Mouse (Mus musculus) cerebellum, adult 9-10 months (tissue): Measurements from ENCODE around the gene Pik3ap1.

Experiments
- DNase-seq: peaks from one replicate; pipeline ENCODE4 v3.0.0; 2022

Pik3ap1 gene

DNA sequence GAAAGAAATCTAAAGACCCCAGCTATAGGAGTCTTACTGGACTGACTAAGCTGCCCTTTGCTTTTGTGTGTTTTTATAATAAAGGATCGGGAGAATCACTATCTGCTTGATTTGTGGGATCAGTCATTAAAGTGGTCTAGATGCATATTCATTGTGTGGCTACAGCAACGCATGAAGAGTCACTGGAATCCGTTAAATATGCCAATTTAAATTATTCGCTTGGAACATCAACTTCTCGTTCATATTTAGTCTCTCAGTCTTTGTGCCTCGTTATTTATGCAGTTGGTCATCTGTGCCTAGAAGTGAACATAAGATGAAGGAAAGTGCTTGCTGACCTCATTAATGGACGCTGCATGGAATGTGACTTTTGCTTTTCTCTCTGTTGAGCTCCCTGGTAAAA lies 114.0 kb downstream of the Pik3ap1 start:
- no peak for DNase-seq

DNA sequence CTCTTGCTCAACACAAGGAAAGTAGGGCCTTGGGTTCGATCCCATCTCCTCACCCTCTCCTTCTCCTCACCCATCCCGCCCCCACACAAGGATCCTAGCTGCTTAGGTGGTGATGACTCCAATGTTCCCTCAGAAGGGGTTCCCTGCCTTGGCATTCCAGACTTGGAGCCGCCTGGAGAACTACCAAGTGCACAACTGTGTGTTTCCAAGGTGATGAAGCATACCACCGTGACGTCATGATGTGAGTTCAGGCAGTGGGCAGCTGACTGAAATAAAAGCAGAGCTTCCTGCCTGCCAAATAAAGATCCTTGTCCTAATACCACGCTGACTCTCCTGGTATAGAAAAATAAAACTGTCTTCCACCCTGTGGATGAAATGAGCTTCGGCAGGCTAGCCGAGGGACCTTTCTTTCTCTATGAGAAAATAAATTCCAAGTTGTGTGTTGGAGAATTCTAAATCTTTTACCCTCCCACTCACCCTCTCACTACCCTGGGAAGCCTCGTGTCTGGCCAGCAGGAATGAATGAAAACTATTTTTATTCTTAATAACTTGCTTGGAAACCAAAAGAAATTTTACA lies 114.7 kb downstream of the Pik3ap1 start:
- DNase-seq = no peak

DNA sequence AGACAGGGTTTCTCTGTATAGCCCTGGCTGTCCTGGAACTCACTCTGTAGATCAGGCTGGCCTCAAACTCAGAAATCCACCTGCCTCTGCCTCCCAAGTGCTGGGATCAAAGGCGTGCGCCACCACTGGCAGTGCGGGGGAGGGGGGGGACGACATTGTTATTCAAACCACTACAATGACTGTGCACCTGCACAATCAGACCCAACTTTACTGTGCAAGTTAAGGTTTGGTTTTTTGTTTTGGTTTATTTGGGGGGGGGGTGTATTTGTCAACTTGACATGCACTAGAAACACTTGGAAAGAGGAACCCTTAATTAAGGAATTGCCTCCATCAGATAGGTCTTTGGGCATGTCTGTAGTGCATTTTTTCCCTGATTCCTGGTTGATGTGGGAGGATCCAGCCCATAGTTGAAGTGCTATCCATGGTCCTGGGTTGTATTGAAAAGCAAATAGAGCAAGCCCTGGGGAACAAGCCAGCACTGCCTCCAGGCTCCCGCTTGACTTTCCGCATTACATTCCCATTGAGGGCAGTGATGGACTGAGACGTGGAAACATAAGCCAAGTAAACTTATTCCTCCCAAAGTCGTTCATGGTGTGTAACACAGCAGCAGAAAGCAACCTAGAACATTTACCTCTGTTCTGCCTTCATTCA lies 118.5 kb downstream of the Pik3ap1 start:
- DNase-seq = no peak

DNA sequence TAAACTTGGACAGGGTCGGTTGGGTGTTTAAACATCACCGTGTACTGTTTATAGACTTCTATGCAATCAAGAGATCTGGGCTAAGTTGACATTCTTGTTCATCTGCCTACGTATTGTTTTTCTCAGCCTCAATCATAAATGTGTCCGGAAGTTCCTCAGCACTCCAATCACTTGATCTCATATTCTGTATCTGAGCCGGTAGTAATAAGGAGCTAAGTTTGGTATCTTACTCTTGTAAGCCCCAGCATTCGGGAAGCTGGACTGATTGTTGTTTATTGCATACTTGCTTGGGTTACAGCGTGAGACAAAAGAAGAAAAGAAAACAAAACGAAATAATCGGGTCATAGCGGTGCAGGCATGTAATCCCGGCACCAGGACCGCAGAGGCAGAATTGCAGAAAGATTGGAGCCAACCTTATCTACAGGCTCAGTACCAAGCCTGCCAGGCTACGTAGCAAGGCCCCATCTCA lies 120.5 kb downstream of the Pik3ap1 start:
- DNase-seq = no peak

DNA sequence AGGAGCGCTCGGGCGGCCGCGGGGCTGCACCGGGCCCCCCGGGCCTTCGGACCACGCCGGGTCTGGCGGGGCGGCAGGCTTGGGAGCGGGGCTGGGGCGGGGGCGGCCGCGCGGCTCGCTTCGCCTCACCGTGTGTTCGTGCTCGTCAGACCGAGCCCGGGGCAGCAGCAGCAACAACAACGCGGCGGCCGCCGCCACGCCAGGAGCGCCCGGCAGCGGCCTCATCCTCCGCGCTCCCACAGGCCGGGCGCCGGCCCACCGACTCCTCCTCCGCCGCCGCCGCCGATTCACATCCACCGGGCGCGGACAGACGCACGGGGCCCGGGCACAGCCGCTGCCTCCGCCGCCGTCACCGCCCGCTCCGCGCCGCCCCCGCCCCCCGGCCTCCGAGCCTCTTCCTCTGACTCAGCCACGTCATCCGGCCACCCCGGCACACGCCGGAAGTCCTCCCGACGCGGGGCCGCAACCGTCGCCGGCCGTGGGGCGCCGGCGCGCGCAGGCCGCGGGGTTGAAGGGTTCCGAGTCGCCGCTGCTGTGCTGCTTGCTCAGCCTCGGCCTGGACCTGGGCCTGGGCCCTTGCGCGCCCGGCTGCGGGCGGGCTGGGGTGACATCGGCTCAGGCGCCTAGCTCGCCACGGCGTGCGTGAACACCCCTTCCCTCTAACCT lies 121.1 kb downstream of the Pik3ap1 start, which contains the start of gene Tm9sf3:
Tm9sf3 (minus strand) TSS at position 368 of the 666 bp plus-strand sequence.
- DNase-seq = peak; percentile 82

DNA sequence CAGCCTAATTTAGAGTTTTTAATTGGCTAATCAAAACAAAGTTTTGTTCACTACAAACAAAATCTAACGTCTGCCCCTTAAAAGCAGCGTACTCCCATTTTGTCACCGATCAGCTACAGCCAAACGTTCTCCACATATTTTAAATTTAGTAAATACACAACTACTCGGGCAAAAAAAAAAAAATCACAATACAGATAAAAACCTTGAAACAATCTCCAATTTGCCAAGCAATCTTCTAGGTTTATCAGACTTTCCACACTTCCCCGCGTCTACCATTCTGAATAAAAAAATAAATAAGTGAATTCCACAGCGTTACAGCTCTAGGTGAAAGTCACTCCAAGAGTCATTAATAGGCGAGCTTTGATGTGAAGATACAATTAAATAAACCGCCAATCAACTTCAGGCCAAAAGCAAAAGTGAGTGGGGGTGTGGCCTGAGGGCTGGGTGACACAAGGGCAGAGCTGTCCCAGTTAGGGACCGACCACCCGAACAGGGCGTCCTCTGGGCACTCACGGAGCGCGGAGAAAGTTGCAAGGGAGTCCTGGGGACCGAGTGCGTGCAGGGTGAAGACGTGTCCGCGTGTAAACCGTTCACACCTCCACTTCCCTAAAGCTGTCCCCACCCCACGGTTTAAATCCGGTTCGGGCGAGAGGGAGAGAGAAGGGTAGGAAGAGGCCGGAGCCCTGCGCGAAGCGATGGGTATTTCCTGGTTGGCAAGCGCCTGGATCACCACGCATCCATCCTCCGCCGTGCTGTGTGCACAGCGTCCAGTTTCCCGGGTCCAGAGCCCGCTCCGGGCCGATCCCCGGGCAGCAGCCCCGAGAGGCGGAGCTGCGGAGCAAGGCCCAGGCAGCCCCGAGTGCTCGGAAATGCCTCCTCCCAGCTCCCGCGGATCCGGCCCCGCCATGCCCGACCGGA lies 121.9 kb downstream of the Pik3ap1 start:
- peak; percentile 60 for DNase-seq

DNA sequence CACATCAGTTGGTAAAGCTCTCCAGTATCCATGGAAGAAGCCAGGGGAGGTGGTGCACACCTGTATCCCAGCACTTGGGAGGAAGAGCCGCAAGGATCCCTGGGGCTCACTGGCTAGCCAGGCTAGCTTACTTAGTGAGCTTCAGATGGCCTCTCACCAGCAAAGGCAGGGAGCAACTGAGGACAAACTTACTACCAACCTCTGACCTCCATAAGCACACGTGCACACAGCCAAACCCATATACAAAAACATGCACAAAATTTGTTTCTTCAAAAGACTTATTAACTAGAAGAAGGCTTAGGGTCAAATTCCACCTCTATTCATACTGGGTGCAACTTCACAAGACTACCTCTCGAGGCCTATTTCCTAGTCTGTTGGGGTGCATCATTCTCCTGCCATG lies 124.2 kb downstream of the Pik3ap1 start:
- no peak for DNase-seq

DNA sequence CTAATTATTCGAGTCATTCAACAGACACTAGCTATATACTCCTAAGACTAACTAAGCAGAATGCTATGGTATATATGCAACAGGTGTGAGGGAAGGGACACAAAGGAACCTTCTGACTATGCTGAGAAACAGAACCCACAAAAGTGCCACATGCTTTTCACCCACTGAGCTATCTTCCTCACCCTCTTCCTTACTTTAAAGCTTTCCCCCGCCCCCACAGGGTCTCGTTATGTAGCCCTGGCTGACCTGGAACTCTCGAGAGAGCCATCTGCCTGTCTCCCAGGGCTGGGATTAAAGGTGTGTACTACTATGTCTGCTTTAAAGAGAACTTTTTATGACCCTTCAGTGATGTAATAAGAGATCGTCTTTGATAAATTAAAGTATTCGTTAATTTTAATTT lies 125.6 kb downstream of the Pik3ap1 start:
- no peak for DNase-seq

DNA sequence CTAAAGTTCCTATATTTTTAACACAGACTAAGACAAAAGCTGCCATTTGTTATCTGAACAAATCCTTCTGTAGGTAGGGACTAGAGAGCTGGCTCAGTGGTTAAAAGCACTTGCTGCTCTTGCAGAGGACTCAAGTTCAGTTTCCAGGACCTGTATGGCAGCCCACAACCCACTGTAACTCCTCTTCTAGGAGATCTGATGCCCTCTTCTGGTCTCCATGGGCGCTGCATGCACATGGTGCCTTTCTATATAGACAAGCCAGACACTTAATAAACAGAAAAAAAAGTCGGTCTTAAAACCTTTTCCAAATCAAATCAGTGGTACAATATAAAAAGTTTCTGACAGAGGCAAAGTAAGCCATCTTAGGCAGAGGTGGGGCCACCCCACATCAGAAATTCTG lies 126.2 kb downstream of the Pik3ap1 start:
- DNase-seq = peak; percentile 43

DNA sequence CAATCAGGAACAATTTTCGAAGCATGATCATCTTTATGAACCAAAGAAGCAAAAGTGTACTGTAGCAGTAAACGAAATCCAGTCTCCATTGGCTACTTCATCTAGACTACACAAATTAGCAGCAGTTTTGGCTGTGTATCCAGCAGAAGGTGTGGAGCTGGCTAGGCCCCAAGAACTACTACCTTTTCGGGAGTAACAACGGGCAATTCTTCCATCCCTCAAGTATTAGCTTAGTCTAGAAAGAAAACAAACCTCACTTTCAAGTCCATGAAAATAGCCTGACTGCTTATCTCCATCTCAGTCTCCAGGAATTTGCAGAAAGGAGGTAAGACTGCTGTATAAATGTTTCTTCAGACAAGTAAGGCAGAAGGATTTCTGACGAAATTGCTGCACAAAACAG lies 130.3 kb downstream of the Pik3ap1 start:
- no peak for DNase-seq

DNA sequence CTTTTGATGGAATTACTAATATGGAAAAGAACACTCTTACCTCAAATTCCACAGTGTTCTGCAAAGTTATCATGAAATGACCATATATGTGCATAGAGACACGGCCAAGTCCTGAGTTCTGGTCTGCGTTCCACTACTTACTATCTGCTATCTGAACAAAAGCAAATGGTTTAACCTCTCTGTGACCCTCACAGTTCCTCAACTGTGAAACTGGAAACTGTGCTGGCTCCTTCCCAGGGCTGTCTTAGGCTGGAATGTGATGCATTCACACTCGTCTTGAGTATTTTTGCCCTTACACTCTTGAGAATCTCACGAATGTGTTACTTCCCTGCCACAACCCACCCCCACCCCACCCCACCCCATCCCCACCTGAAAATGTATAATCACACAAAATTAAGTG lies 135.9 kb downstream of the Pik3ap1 start:
- no peak for DNase-seq

DNA sequence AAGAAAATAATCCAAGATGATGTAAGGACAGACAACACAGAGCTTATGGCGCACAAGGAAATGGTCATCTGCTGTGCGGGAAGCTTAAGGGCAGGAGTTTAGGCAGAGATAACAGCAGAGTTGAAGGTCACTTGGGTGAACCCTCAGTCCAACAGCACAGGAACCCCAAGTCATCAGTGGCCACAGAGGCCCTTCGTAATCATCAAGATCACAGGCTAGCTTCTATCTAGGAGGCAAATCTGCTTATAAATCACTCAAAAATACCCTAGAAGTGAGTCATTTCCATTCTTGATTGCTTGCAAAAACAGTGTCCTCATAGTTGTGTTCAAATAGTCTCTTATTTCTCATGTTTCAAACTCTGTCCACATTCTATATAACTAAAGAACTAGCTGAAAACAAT lies 136.6 kb downstream of the Pik3ap1 start:
- no peak for DNase-seq

DNA sequence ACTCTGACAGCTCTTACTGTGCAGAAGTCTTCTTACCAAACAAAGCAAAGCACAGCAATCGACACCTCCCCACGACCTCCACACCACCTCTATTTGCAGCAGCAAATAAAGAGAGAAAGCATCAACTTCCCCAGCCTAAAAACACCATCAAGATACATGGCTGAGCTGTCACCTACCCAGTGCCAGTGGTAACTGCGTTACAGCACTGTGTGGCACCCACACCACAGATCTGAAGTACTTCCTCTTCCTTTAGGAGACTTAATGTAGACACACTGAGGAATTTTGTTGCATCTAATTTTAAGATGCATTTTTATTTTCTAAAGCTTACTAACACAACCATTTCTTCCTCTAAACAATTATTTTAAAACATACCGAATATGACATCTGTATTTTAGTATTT lies 138.6 kb downstream of the Pik3ap1 start:
- no peak for DNase-seq

DNA sequence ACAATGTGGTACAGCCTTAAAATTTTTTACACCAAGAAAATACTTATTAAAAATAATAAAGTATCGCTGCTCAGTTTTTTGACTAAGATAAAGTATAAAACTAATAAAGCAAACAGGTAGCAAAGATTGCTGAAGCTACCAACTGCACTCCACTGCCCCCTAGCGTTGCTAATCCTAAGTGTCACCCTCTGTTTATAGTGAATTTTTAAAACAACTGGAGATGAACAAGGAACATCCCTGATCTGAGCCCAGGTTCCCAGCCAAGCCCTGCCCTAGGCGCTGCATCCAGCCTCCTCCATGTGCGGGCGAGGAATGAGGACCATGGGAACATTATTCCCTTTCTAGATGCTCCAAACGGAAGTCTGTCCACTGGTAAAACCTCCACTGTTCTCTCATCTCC lies 140.3 kb downstream of the Pik3ap1 start:
- no peak for DNase-seq

DNA sequence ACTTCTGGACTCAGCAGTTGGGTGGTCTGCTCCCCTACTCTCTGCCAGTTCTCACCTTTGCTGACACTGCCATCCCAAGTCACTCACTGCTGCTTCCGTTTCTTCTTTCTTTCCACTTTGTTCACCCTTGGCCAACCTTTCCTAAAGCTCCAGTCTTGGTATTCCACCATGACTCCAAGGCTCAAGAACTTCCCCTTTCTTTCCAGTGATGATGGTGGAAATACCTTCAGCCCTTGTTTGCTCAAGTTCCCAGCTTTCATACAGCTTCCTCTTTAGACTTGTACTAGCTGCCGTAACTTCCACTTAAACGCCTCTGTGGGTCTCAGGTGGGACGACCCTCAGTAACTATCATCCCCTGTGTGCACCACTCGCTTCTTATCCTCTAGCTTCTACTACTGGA lies 142.9 kb downstream of the Pik3ap1 start:
- DNase-seq = no peak

DNA sequence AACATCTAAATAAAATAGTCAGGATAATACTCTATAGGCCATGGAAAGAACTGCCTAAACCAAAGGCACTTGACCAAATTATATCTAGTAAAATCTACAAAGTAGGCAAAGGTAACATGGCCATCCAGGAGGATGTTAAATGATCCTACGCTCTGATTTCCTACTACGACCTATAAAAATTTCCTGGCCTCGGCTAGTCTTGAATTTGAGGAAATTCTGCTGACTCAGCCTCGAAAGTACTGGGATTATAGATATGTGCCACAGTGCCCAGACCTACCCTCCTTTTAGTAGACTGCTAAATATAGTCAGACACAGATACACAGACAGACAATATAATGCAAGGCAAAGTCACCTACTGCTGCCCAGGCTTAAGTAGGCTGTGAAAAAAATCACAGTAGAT lies 151.2 kb downstream of the Pik3ap1 start:
- DNase-seq = no peak
